Mouse (Mus musculus) cortical plate, adult 2 months (tissue): Measurements from ENCODE around the gene Zfp408.

Experiments
- CTCF ChIP-seq: fragments of 200-500 bp; IDR thresholded peaks from 2 replicates; pipeline ENCODE4 v1.5.1; 2011; ENCODE audit warnings: mild to moderate bottlenecking, control low read depth, low read length; ENCODE audit not compliant: insufficient read depth; ENCODE audit errors: extremely low read depth
- POLR2A ChIP-seq: fragments of 200-500 bp; IDR thresholded peaks from 2 replicates; pipeline ENCODE4 v1.6.1; 2011; ENCODE audit warnings: mild to moderate bottlenecking, low read length, control low read depth; ENCODE audit not compliant: insufficient read depth; ENCODE audit errors: extremely low read depth

- no peak for TF ChIP-seq CTCF
- TF ChIP-seq POLR2A, result 0 out of 2 replicates have a peak, but pooled peaks have one; percentile 3
These were observed 5.6 kb downstream of the Zfp408 start for GRCm38 (mm10) chr2:91644021-91644420.
